In the genomic region with DNA sequence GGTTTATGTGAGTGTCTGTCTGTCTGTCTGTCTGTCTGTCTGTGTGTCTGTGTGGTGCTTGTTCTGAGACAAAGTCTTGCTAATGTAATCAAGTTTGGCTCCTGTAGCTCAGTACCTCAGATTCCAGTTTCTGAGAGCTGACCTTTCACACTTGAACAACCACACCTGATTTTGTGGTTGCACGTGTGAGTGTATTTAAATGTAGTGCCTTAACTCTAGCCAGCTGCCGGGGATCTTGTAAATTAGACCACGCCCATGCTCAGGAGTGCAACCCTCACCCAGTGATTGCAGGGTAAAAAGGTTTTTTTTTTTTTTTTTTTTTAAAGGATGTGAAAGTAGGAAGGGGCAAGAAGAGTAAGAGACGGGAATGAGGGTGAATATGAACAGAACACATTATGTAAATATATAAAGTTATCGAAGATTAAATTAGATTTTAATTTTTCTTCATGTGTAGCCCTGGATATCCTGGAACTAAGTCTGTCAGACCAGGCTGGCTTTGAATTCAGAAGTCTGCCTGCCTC, we compare ENCODE assay signal across 1 mouse cellular context.
TF ChIP-seq lines count a peak whose summit lies in the region.

No protein-coding gene starts in this region.

TF ChIP-seq in CH12.LX, 34 proteins besides CTCF, POLR2A, EP300 and RAD21 (continued from another document):
- peak; percentile 92 for TF ChIP-seq ZNF384 (IDR thresholded peaks at IDR 0.05; ENCODE audit: low read depth, low read length)
- TF ChIP-seq E2F4 (IDR thresholded peaks at IDR 0.05; ENCODE audit: insufficient replicate concordance, low read depth, low read length): no peak
- TF ChIP-seq TCF12 (IDR thresholded peaks at IDR 0.05; ENCODE audit: low read depth, low read length): peak; percentile 56; the same call in 1 of the 2 replicates
